In the genomic region with DNA sequence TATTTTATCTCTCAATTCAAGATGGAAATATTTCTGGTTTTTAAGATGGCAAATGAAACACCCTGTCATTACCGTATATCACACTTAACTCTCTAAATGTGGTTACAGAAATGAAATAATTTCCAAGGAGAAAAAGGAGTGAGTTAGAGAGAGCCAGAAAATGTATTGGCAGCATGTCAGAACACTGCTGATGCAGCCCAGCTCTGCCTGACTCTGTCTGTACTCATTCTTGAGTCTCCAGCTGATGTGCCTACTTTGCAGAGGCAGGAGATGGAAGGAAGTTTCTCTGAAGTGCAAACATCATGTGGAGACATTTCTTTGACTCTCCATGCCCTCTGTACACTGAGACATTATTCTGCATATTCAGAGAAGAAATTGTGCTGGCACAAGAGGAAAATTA, we compare ENCODE assay signal across 16 mouse cellular contexts.
"Had no signal": no experiment of that assay in that cellular context is flagged by ENCODE, and none has a peak within 500 bp of the region (broad histone marks: within the 10 kb centered on the region; RNA-seq: fewer than 3 reads in every experiment).

No protein-coding gene starts in this region.

- ATAC-seq: midbrain, embryonic 15.5 days had no signal

- H3K9ac ChIP-seq: limb, embryonic 12.5 days; liver, embryonic 13.5 days; midbrain, embryonic 15.5 days; neural tube, embryonic 13.5 days had no signal

- H3K36me3 ChIP-seq: limb, embryonic 12.5 days; liver, embryonic 13.5 days; midbrain, embryonic 10.5 days; midbrain, embryonic 15.5 days; neural tube, embryonic 13.5 days had no signal

- H3K9me3 ChIP-seq: limb, embryonic 12.5 days; liver, embryonic 13.5 days; midbrain, embryonic 10.5 days; midbrain, embryonic 15.5 days; neural tube, embryonic 13.5 days had no signal

- H3K4me3 ChIP-seq: left cerebral cortex, adult 2 months; limb, embryonic 12.5 days; liver, embryonic 13.5 days; midbrain, embryonic 10.5 days; midbrain, embryonic 15.5 days; neural tube, embryonic 13.5 days had no signal

- H3K27ac ChIP-seq: left cerebral cortex, adult 2 months; limb, embryonic 12.5 days; liver, embryonic 13.5 days; midbrain, embryonic 10.5 days; midbrain, embryonic 15.5 days; neural tube, embryonic 13.5 days; stomach, postnatal 0 days had no signal

- H3K4me1 ChIP-seq: limb, embryonic 12.5 days; liver, embryonic 13.5 days; midbrain, embryonic 10.5 days; midbrain, embryonic 15.5 days; neural tube, embryonic 13.5 days had no signal

- DNase-seq: kidney, postnatal 25 days; liver; liver, embryonic 13.5 days; lung, adult 18-20 months; lung, postnatal 10 days; lung, postnatal 4 days; retina, postnatal 1 day; right cerebral cortex, postnatal 25 days; thymus, adult 18-20 months; thymus, postnatal 14 days had no signal

- H3K27me3 ChIP-seq: limb, embryonic 12.5 days; liver, embryonic 13.5 days; midbrain, embryonic 15.5 days; neural tube, embryonic 13.5 days had no signal

- H3K4me2 ChIP-seq: limb, embryonic 12.5 days; liver, embryonic 13.5 days; midbrain, embryonic 15.5 days; neural tube, embryonic 13.5 days had no signal
